Mouse (Mus musculus) frontal cortex, adult (tissue): Measurements from ENCODE around the gene Arhgef3.

Experiments used
- ATAC-seq: cut with Nextera tagmentation; 2 replicates; pipeline ENCODE4 v1.9.2; 2017; ENCODE audit warnings: mild to moderate bottlenecking, moderate library complexity, mixed read lengths; ENCODE audit not compliant: low TSS enrichment

The Arhgef3 gene

GRCm38 (mm10) chr14:27269836-27270235 lies 155.1 kb downstream of the Arhgef3 start:
- ATAC-seq: peak; percentile 91

DNA sequence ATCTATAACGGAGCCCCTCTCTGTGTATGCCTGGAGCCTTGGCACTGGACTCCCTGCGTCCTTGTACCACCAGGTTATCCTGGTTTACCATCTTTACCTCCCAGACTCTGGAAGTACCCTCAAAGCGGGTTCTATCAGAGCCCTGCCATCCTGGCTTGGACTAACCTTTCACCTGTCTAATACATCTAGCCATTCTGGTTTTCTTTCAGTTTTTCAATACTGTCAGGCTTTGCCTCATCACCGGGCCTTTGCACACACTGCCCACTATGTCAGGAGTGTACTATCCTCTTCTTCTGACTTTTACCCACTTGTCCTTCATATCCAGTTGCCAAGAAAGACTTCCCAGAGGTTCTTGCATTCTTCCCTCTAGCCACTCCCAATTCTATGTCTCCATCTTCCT lies 155.8 kb downstream of the Arhgef3 start:
- no peak for ATAC-seq

GRCm38 (mm10) chr14:27271371-27272071 lies 156.8 kb downstream of the Arhgef3 start:
- no peak for ATAC-seq

DNA sequence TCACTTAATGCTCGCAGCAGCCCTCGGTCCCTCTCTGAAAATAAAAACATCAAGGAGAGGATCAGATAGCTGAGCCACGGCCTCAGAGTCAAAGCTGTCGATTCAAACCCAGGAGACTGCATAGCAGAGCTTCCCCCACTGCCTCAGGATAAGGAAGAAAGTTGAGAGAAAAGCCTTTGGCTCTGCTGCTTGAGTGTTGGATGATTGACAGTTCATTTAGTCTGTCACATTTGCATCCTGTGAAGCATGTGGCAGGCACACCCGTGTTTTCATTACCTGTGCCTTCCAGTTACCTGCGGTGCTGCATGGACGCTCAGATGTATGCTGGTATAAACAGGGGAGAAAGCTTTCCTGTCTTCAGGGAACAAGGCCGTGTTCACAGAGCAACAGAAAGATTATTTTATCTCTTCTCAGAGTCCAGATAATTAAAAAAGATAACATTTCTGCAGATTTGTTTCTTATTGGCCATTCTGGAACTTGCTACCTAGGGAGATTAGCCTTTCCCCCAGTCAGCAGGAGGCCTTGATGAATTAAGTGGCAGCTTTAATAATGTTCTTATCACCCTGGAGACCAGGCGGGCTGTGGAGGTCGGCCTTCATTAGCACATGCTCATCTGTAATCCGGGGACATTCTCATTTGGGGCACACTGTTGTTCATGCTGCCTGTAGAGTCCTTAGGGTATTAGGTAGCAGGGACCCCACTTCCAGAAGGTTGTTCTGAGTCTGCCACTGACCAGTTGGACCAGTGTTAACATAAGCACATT lies 157.6 kb downstream of the Arhgef3 start:
- ATAC-seq: no peak

DNA sequence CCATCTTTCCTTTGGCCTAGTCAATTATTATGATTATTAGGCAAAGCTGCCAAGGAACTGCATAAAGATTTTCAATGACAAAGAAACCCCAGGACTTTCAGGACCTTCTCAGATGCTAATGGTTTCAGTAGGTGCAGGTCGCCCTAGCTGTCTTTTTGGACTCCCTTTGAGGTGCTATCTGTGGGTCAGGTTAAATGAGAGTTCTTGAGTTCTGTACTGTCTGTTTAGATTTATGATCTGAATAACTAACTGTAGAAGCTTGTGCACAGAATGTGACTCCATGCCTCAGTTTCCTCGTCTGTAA lies 158.1 kb downstream of the Arhgef3 start:
- no peak for ATAC-seq

DNA sequence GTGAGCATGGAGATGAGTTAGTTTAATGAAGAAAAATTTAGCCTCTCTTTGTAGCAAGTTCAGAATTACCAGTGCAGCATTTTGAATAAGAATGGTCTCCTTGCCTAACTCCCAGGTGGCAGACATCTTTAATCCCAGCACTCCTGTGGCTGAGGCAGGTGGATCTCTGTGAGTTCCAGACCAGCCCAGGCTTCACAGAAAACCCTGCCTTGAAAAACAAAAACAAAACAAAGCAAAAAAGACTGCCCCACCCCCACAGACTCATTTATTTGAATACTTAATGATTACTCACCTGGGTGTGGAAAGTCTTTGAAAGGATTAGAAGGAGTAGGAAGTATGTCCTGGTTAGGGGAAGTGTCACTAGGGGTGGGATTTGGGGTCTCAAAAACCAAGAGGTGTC lies 158.5 kb downstream of the Arhgef3 start:
- ATAC-seq: no peak

- no peak for ATAC-seq
These were observed 162.6 kb downstream of the Arhgef3 start for GRCm38 (mm10) chr14:27277259-27277658.

GRCm38 (mm10) chr14:27280201-27280890 lies 165.6 kb downstream of the Arhgef3 start:
- no peak for ATAC-seq

DNA sequence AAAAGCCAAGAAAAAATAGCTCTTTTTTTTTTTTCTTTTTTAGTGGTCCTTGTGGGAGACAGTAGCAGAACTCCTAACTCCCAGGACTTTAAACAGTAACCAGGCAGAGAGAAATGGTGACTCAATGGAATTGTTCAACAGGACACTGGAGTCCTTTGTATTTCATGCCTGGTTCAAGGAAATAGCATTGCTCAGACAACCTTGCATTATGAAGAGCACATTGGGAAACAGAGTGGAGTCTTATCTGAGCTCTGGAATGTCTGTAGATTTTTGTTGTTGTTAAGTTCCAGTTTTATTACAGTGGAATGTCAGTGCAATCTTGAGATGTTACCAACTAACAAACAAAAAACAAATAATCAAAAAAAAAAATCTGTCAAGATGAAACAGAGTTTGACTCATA lies 169.3 kb downstream of the Arhgef3 start:
- no peak for ATAC-seq

- no peak for ATAC-seq
These were observed 171.5 kb downstream of the Arhgef3 start for GRCm38 (mm10) chr14:27286202-27286601.

DNA sequence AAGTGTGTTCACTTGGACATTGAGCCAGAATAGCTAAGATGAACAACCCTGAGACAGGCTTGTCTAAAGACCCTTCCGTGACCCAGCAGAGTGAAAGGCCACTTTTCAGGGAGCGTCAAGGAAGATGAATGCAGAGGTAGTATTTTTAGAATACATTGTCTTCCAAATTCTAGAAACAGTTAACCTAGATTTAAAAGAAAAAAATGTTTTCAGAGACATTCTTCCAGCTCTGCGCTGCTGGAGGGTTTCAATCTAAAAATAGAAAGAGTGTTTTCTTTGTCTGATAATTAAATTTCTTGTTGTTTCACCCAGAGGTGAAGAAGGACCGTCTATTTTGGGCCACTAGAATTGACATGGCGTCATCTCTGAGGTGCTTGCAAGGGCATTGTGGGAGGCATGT lies 174.4 kb downstream of the Arhgef3 start:
- ATAC-seq: no peak

GRCm38 (mm10) chr14:27292101-27292500 lies 177.4 kb downstream of the Arhgef3 start:
- no peak for ATAC-seq

DNA sequence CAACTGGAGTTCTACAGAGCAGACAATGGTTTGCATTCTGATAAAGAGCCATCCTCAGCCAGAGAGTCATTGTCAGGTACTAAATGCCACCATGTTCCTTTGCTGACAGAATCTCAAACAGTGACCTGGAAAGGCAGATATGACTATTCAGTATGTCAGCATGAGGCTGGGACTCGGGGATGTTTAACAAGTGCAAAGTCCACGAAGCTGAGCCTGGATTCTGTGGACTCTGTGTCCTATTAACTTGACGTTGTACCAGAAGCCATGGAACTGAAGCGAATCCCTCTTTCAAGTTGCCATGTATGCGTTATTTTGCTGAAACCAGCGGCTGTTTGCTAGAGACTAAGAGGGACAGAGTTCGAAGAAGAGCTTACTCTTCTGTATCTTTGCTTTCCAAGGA lies 181.1 kb downstream of the Arhgef3 start:
- no peak for ATAC-seq

GRCm38 (mm10) chr14:27296987-27297386 lies 182.3 kb downstream of the Arhgef3 start:
- no peak for ATAC-seq

- no peak for ATAC-seq
These were observed 184.2 kb downstream of the Arhgef3 start for GRCm38 (mm10) chr14:27298875-27299274.

- no peak for ATAC-seq
These were observed 185.0 kb downstream of the Arhgef3 start for GRCm38 (mm10) chr14:27299705-27300104.

- no peak for ATAC-seq
These were observed 187.2 kb downstream of the Arhgef3 start for GRCm38 (mm10) chr14:27301768-27302499.

- ATAC-seq: no peak
These were observed 188.6 kb downstream of the Arhgef3 start for GRCm38 (mm10) chr14:27303294-27303693.

DNA sequence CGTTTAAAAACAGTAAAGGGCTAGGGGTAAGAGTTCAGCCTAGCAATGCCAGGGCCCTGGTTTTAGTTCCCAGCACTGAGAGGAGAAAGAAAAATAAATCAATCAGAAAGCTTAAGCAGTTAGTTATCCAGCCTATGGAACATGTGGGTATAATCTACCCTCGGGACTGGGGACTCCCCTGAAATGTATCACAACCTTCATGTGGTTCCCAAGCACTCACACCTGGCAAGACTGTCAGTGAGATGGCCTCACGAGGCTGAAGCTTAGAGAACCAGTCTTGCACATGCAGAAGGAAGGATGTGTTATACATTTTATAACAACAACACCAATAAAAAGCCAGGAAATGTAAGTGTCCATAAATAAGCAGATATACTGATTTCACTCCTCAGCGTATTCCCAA lies 189.7 kb downstream of the Arhgef3 start:
- ATAC-seq: no peak

GRCm38 (mm10) chr14:27308761-27309160 lies 194.1 kb downstream of the Arhgef3 start:
- no peak for ATAC-seq

DNA sequence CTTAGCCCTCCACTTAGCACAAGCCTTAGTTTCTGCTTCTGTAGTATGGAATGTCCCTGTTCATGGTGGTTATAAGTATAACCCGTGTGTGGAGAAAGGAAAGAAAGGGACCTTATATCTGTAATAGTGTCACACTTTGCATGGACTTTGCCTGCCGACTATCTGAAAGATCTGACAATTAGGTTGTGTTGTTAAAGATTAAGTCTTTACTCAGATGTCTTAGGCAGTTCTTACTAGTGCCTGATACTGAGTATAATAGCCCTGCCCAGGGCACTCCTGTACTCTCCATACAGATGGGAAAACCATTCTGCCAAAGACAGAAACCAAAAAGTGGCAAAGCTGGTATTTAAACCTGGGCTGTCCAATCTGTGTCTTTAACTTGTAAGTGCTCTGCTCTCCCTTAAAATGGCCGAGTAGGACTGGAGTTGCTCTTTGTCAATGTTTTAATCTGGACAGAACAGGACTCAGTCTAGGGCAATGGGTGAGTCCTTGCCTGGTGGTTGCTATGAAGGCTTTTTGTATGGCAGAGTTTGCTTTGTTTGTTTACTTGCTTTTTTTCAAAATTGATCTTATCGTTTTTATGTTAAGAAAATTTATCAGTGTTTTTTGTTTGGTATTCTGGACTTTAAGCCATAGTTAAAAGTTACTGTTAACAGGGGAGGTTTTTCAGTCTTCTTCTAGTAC lies 196.0 kb downstream of the Arhgef3 start:
- no peak for ATAC-seq

DNA sequence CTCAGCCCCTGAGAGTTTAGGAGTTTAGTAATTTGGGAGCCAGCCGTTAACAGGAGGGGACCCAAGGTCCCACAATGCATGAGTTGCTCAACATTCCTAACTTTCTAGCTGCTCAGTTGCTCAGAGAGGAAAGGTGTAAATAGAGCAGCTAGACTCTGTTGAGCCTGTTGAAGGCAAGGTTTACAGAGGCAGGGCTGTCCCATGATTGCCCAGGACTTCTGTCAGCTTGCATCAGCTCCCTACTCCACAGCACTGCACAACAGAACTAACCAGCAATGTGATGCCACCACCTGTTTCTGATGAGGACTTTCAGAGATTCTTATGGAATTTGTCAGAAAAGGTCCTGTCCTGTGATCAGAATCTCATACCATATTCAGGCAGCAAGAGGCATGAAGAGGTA lies 197.7 kb downstream of the Arhgef3 start:
- ATAC-seq: no peak
